Mouse (Mus musculus): ENCODE data around the gene Furin.

DNA sequence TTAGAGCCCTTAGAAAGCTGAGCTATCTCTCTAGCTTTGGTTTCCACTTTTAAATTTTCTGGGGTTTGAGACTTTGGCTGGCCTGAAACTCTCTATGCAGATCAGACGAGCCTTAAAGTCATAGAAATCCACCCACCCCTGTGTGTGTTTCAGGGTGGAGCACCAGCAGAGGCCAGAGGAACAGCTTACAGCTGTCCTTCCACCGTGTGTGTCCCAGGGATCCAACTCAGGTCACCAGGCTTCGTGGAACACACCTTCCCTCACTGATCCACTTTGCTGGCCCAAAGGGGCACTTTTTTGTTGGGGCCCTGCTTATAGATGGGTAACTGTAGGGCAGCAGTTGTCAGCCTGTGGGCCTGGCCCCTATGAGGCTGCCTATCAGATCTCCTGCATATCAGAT, 31.0 kb downstream of the Furin start:
- TF ChIP-seq CTCF (conservative IDR thresholded peaks at IDR 0.05; ENCODE audit: insufficient read depth, insufficient read length, low read depth, low read length) (no peak), POLR2A (IDR thresholded peaks at IDR 0.05; ENCODE audit: low read depth, low read length) (no peak)
